Mouse (Mus musculus) thymus, adult 2 months (tissue): ENCODE data around the gene Slc2a12.

Source experiments
- CTCF ChIP-seq: fragments of 200-500 bp; IDR thresholded peaks from 2 replicates; pipeline ENCODE4 v1.5.1; 2012; ENCODE audit warnings: mild to moderate bottlenecking, control low read depth, low read length, moderate library complexity, borderline replicate concordance; ENCODE audit not compliant: control insufficient read depth, poor library complexity, insufficient read depth; ENCODE audit errors: extremely low read depth
- POLR2A ChIP-seq: fragments of 200-500 bp; IDR thresholded peaks from 2 replicates; pipeline ENCODE4 v1.6.1; 2012; ENCODE audit warnings: mild to moderate bottlenecking, low read length, control low read depth, moderate library complexity; ENCODE audit not compliant: control insufficient read depth, poor library complexity, insufficient read depth; ENCODE audit errors: extremely low read depth

DNA sequence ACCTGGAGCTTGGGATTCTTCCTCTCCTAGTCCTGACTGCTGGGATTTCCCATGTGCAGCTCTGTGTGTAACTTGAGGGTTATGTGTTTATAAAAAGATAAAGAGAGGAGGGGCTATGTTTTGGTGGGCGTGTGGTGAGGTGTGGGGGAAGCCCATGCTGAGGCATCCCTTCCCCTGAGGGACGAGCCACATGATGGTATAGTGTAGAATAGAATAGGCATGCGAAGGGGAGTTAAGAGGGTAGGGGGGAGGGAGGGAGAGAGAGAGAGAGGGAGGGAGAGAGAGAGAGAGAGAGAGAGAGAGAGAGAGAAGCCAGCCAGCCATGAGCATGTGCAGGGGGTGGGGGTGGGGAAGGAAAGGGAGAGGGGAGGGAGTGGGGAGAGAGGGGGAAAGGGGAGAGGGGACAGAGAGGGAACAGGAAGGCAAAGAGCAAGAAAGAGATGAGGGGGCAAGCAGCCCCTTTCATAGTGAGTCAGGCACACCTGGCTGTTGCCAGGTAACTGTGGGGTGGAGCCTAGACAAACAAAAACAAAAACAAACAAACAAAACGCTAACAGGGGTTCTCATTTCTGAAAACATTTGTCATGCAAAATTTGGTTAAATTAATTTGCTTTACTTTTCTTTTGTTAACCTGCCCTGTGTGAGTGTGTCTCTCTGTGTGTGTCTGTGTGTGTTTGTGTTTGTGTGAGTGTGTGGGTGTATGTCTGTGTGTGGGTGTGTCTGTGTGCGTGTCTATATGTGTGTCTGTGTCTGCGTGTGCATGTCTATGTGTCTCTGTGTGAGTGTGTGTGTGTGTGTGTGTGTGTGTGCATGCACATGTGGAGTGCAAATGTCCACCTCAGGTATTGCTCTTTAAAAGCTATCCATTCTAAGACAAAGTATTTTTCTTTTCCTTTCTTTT, 11.2 kb upstream of the Slc2a12 start:
- TF ChIP-seq CTCF (no peak), POLR2A (no peak)
